Mouse (Mus musculus) heart, embryonic 11.5 days (tissue): ENCODE measurements around the gene Ttc28. TPM values are rescaled to one million over a fixed set of nuclear protein-coding genes. Genes with fewer than 3 reads are reported as not detected.

Experiments
- ATAC-seq: fragments of 200-750 bp; cut with Nextera tagmentation; replicated peaks from 2 replicates; pipeline ENCODE4 v1.8.0; 2017; ENCODE audit warnings: moderate library complexity; ENCODE audit not compliant: insufficient number of reproducible peaks, low FRiP score, low TSS enrichment
- H3K27ac ChIP-seq: fragments of 300-500 bp; sonication (generic); 2 replicates; pipeline ENCODE4 v1.5.1; 2014; ENCODE audit warnings: mild to moderate bottlenecking, low read depth, low read length
- H3K27me3 ChIP-seq: fragments of 300-500 bp; sonication (generic); 2 replicates; pipeline ENCODE4 v1.6.1; 2014; ENCODE audit warnings: mild to moderate bottlenecking, low read length, mixed read lengths; ENCODE audit not compliant: control insufficient read depth, insufficient read depth
- H3K36me3 ChIP-seq: fragments of 300-500 bp; sonication (generic); 2 replicates; pipeline ENCODE4 v1.6.1; 2014; ENCODE audit warnings: mild to moderate bottlenecking, low read length, moderate library complexity, mixed read lengths; ENCODE audit not compliant: control insufficient read depth, insufficient read depth
- H3K4me1 ChIP-seq: fragments of 300-500 bp; sonication (generic); 2 replicates; pipeline ENCODE4 v1.6.1; 2014; ENCODE audit warnings: low read length; ENCODE audit not compliant: control insufficient read depth, insufficient read depth
- H3K4me2 ChIP-seq: fragments of 300-500 bp; sonication (generic); 2 replicates; pipeline ENCODE4 v1.6.1; 2014; ENCODE audit warnings: mild to moderate bottlenecking, moderate library complexity
- H3K4me3 ChIP-seq: fragments of 300-500 bp; sonication (generic); 2 replicates; pipeline ENCODE4 v1.5.1; 2014; ENCODE audit warnings: low read depth, low read length
- H3K9ac ChIP-seq: fragments of 300-500 bp; sonication (generic); 2 replicates; pipeline ENCODE4 v1.6.1; 2014; ENCODE audit warnings: mild to moderate bottlenecking, low read depth, low read length, moderate library complexity
- H3K9me3 ChIP-seq: fragments of 300-500 bp; sonication (generic); replicated peaks from 2 replicates; pipeline ENCODE4 v1.6.1; 2016; ENCODE audit warnings: low read length; ENCODE audit not compliant: control insufficient read depth
- WGBS: fragments of 180-500 bp; shearing (Covaris S2); extraction: QIAGEN DNeasy Blood & Tissue Kit; methylation state at CpG from one replicate; pipeline ENCODE4 v1.1.7; 2014; ENCODE audit not compliant: insufficient replicate concordance; 5-methylcytosine and 5-hydroxymethylcytosine counted together
- polyA plus RNA-seq: library from polyadenylated mRNA; unstranded; fragments of >200 nt; fragmentation: Nextera tagmentation; extraction: Ambion mirVana; gene quantifications from 2 replicates; pipeline ENCODE4 v1.2.1, GENCODE M21; 2014

Ttc28 gene
- polyA plus RNA-seq, 1 experiment from 2014 or later = 8.1 TPM

DNA sequence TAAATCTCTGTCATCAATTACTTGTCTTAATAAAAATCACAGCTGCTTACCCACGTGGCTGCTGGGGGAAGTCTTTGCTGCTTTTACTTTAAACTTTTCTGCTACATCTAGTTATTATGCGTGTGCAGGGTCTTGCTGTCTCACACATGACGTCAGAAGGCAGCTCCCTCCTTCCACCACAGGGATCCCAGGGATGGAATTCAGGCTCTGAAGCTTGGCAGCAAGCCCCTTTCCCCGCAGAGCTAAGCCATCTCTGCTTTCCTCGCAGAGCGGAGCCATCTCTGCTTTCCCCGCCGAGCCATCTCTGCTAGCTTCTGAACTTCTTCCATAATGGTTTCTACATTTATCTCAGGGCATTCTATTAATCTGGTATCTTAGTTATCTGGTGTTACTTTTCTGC lies 128.3 kb downstream of the Ttc28 start:
- H3K4me1 ChIP-seq = peaks cover 28% of the 10 kb centered on the region
- H3K9ac ChIP-seq = no peak overlapping the region
- H3K27me3 ChIP-seq = no peaks in the 10 kb centered on the region

GRCm38 (mm10) chr5:111008431-111008830 lies 128.8 kb downstream of the Ttc28 start:
- Histone ChIP-seq H3K36me3 (peaks cover 2% of the 10 kb centered on the region; the same call in 1 of the 2 replicates), H3K9me3 (no peaks in the 10 kb centered on the region), H3K27ac (no peak overlapping the region), H3K4me2 (no peak overlapping the region), H3K4me1 (peaks cover 28% of the 10 kb centered on the region), H3K9ac (no peak overlapping the region), H3K4me3 (no peak overlapping the region), H3K27me3 (no peaks in the 10 kb centered on the region)
- 83% methylated on average over 6 of the region's 6 CpGs for WGBS
- ATAC-seq = no peak

More for the DNA sequence above, 128.3 kb downstream of the Ttc28 start:
- no peak overlapping the region for H3K4me3 ChIP-seq
- H3K36me3 ChIP-seq = peaks cover 2% of the 10 kb centered on the region; the same call in 1 of the 2 replicates
- H3K4me2 ChIP-seq = no peak overlapping the region
- H3K9me3 ChIP-seq = no peaks in the 10 kb centered on the region
- WGBS = 72% methylated on average over 8 of the region's 8 CpGs
- no peak overlapping the region for H3K27ac ChIP-seq
- no peak for ATAC-seq

DNA sequence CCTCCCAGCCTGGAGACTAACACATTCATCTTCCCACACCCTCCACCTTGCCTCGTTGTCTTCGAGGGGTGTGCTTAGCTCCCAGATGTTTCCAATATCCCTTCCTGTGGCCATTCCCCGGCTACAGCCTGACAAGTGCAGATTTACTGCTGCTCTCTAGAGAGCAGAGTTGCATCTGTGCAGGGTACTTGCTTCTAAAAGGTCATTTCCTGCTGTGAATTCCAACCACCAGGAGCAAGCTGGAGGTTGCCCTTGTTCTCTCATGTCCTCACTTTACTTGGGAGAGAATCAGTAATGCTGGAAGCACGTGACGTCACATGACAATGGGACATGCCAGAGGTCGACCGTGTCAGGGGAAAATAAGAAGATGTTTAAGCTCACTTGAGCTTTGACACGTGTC lies 131.7 kb downstream of the Ttc28 start:
- H3K4me1 ChIP-seq = peaks cover 18% of the 10 kb centered on the region
- no peak overlapping the region for H3K9ac ChIP-seq
- no peaks in the 10 kb centered on the region for H3K9me3 ChIP-seq
- no peak overlapping the region for H3K4me3 ChIP-seq
- ATAC-seq = no peak; the same call in 1 of the 2 replicates
- H3K27ac ChIP-seq = no peak overlapping the region
- no peak overlapping the region for H3K4me2 ChIP-seq
- peaks cover 2% of the 10 kb centered on the region; the same call in 1 of the 2 replicates for H3K36me3 ChIP-seq
- H3K27me3 ChIP-seq = no peaks in the 10 kb centered on the region
- 30% methylated on average over 8 of the region's 8 CpGs for WGBS

GRCm38 (mm10) chr5:111012064-111012463 lies 132.5 kb downstream of the Ttc28 start:
- Histone ChIP-seq H3K4me3 (no peak overlapping the region), H3K27me3 (no peaks in the 10 kb centered on the region), H3K36me3 (peaks cover 2% of the 10 kb centered on the region; the same call in 1 of the 2 replicates), H3K27ac (no peak overlapping the region), H3K4me2 (no peak overlapping the region), H3K4me1 (peaks cover 12% of the 10 kb centered on the region; the same call in 1 of the 2 replicates), H3K9ac (no peak overlapping the region), H3K9me3 (no peaks in the 10 kb centered on the region)
- WGBS = 75% methylated on average over 11 of the region's 11 CpGs
- ATAC-seq = no peak

- Histone ChIP-seq H3K36me3 (peaks cover 2% of the 10 kb centered on the region; the same call in 1 of the 2 replicates), H3K4me3 (no peak overlapping the region), H3K9ac (no peak overlapping the region), H3K27me3 (no peaks in the 10 kb centered on the region), H3K9me3 (no peaks in the 10 kb centered on the region), H3K27ac (no peak overlapping the region), H3K4me2 (no peak overlapping the region), H3K4me1 (peaks cover 9% of the 10 kb centered on the region; the same call in 1 of the 2 replicates)
- WGBS = 69% methylated on average over 7 of the region's 7 CpGs
- no peak for ATAC-seq
Observed at GRCm38 (mm10) chr5:111012587-111012986, 133.0 kb downstream of the Ttc28 start.

DNA sequence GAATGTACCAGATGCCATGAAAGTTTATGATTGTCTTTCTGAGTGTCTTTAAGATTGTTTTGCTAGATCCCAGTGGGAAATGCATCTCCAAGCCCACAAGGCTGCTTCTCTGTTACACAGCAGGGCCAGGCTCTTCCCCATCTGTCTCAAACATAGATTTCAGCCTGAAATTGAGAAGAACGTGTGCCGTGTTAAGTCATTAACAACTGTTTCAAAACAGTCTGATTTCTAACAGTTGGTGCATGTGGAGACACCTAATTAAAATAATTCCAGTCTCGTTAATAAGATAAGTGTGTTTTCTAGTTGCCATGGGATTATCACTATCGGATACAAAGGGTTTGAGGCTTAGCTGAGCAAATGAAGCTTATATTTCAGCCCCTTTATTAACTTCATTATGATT lies 135.4 kb downstream of the Ttc28 start:
- H3K4me2 ChIP-seq = no peak overlapping the region
- no peaks in the 10 kb centered on the region for H3K36me3 ChIP-seq
- H3K4me1 ChIP-seq = peaks cover 18% of the 10 kb centered on the region
- H3K4me3 ChIP-seq = no peak overlapping the region
- H3K9me3 ChIP-seq = no peaks in the 10 kb centered on the region
- no peak for ATAC-seq
- WGBS = 85% methylated on average over 4 of the region's 4 CpGs
- H3K27ac ChIP-seq = no peak overlapping the region
- no peak overlapping the region for H3K9ac ChIP-seq
- no peaks in the 10 kb centered on the region for H3K27me3 ChIP-seq

- no peaks in the 10 kb centered on the region for H3K27me3 ChIP-seq
- no peak for ATAC-seq
- WGBS = 63% methylated on average over 4 of the region's 4 CpGs
- no peaks in the 10 kb centered on the region for H3K9me3 ChIP-seq
- H3K27ac ChIP-seq = no peak overlapping the region
- H3K4me3 ChIP-seq = no peak overlapping the region
- no peak overlapping the region for H3K9ac ChIP-seq
- H3K4me2 ChIP-seq = no peak overlapping the region
- peaks cover 9% of the 10 kb centered on the region for H3K4me1 ChIP-seq
- no peaks in the 10 kb centered on the region for H3K36me3 ChIP-seq
Observed at GRCm38 (mm10) chr5:111017319-111017718, 137.7 kb downstream of the Ttc28 start.

DNA sequence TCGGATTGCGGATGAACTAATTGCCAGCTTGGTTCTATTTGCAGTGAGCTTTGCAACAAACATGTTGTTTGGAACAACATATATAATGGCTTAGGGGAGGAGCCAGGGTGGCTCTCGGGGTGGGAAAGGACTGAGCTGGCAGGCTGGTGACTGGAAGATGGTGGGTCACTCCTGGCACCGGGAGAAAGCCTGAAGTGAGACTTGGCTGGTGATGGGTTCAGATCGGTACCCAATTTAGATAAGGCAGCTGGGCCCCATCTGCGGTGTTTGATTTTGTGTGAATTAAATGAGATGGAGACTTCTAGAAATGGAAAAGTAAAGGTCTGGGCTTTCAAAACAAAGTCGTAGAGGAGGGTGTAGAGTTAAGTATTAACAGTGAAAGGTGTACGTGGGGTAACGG lies 142.7 kb downstream of the Ttc28 start:
- H3K27me3 ChIP-seq = no peaks in the 10 kb centered on the region
- ATAC-seq = no peak
- no peak overlapping the region for H3K4me3 ChIP-seq
- 83% methylated on average over 9 of the region's 9 CpGs for WGBS
- H3K9me3 ChIP-seq = no peaks in the 10 kb centered on the region
- no peak overlapping the region for H3K27ac ChIP-seq
- H3K9ac ChIP-seq = no peak overlapping the region
- H3K4me2 ChIP-seq = no peak overlapping the region
- peaks cover 33% of the 10 kb centered on the region for H3K4me1 ChIP-seq
- no peaks in the 10 kb centered on the region for H3K36me3 ChIP-seq

DNA sequence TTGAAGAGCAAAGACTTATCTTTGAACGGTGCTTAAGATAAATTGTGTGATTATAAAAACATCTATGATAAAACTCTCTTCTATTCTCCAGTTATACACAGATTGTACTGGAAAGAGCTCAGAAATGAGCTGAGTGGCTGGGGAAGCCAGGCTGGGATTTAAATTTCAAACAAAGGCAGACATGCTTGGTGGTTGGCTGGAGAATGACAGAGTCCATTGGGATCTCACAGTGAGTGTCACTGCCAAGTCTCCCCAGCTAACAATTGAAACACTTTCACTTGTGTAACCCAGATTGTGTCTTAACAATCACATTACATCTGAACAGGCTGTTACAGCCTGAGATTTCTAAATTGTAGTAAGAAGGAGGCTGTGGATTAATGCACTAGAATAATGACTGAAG lies 143.3 kb downstream of the Ttc28 start:
- Histone ChIP-seq H3K4me2 (no peak overlapping the region), H3K27me3 (no peaks in the 10 kb centered on the region), H3K4me3 (no peak overlapping the region), H3K27ac (no peak overlapping the region), H3K4me1 (peaks cover 39% of the 10 kb centered on the region), H3K9ac (no peak overlapping the region), H3K9me3 (no peaks in the 10 kb centered on the region), H3K36me3 (no peaks in the 10 kb centered on the region)
- no peak for ATAC-seq
- WGBS = 54% methylated on average over 1 of the region's 1 CpGs
